Mouse (Mus musculus): ENCODE measurements around the gene Lrcol1. TPM values are rescaled to one million over a fixed set of nuclear protein-coding genes. Genes with fewer than 3 reads are reported as not detected.

Lrcol1 gene
- polyA plus RNA-seq, 1 experiment, result not detected

- H3K4me3 ChIP-seq (ENCODE audit: insufficient read depth, low read length), result no peak overlapping the region
- no peaks in the 10 kb centered on the region for H3K4me1 ChIP-seq (ENCODE audit: control insufficient read depth, insufficient read depth, low read length)
- TF ChIP-seq CTCF (IDR thresholded peaks at IDR 0.05; ENCODE audit: borderline replicate concordance, insufficient read depth, low read length) (no peak), POLR2A (IDR thresholded peaks at IDR 0.05; ENCODE audit: low read depth, low read length) (no peak)
- no peak overlapping the region for H3K27ac ChIP-seq (ENCODE audit: insufficient read depth, low read length)
Observed at GRCm38 (mm10) chr5:110354716-110355115, 10.2 kb downstream of the Lrcol1 start.

GRCm38 (mm10) chr5:110357531-110358179 lies 13.1 kb downstream of the Lrcol1 start:
- no peak overlapping the region for H3K4me3 ChIP-seq (ENCODE audit: insufficient read depth, low read length)
- TF ChIP-seq POLR2A (IDR thresholded peaks at IDR 0.05; ENCODE audit: low read depth, low read length) (no peak), CTCF (IDR thresholded peaks at IDR 0.05; ENCODE audit: borderline replicate concordance, insufficient read depth, low read length) (peak; percentile 51; the same call in 1 of the 2 replicates)
- H3K4me1 ChIP-seq (ENCODE audit: control insufficient read depth, insufficient read depth, low read length), result no peaks in the 10 kb centered on the region
- no peak overlapping the region for H3K27ac ChIP-seq (ENCODE audit: insufficient read depth, low read length)

GRCm38 (mm10) chr5:110361465-110361864 lies 16.9 kb downstream of the Lrcol1 start:
- no peak overlapping the region for H3K4me3 ChIP-seq (ENCODE audit: insufficient read depth, low read length)
- no peak for TF ChIP-seq CTCF (IDR thresholded peaks at IDR 0.05; ENCODE audit: borderline replicate concordance, insufficient read depth, low read length)
- no peak for TF ChIP-seq POLR2A (IDR thresholded peaks at IDR 0.05; ENCODE audit: low read depth, low read length)
- peaks cover 2% of the 10 kb centered on the region; the same call in 1 of the 2 replicates for H3K4me1 ChIP-seq (ENCODE audit: control insufficient read depth, insufficient read depth, low read length)
- no peak overlapping the region for H3K27ac ChIP-seq (ENCODE audit: insufficient read depth, low read length)

- Histone ChIP-seq H3K4me3 (ENCODE audit: insufficient read depth, low read length) (peak overlapping the region; percentile 36), H3K4me1 (ENCODE audit: control insufficient read depth, insufficient read depth, low read length) (peaks cover 2% of the 10 kb centered on the region; the same call in 1 of the 2 replicates), H3K27ac (ENCODE audit: insufficient read depth, low read length) (no peak overlapping the region)
- no peak; the same call in 1 of the 2 replicates for TF ChIP-seq CTCF (IDR thresholded peaks at IDR 0.05; ENCODE audit: borderline replicate concordance, insufficient read depth, low read length)
- TF ChIP-seq POLR2A (IDR thresholded peaks at IDR 0.05; ENCODE audit: low read depth, low read length), result no peak
Observed at GRCm38 (mm10) chr5:110362813-110363178, 18.3 kb downstream of the Lrcol1 start.

- Histone ChIP-seq H3K4me3 (ENCODE audit: insufficient read depth, low read length) (peak overlapping the region; percentile 36), H3K27ac (ENCODE audit: insufficient read depth, low read length) (no peak overlapping the region), H3K4me1 (ENCODE audit: control insufficient read depth, insufficient read depth, low read length) (peaks cover 2% of the 10 kb centered on the region; the same call in 1 of the 2 replicates)
- no peak for TF ChIP-seq POLR2A (IDR thresholded peaks at IDR 0.05; ENCODE audit: low read depth, low read length)
- TF ChIP-seq CTCF (IDR thresholded peaks at IDR 0.05; ENCODE audit: borderline replicate concordance, insufficient read depth, low read length), result no peak
Observed at GRCm38 (mm10) chr5:110363179-110363821, 18.8 kb downstream of the Lrcol1 start.

GRCm38 (mm10) chr5:110363822-110364545 lies 19.5 kb downstream of the Lrcol1 start:
- Histone ChIP-seq H3K4me1 (ENCODE audit: control insufficient read depth, insufficient read depth, low read length) (peaks cover 2% of the 10 kb centered on the region; the same call in 1 of the 2 replicates), H3K27ac (ENCODE audit: insufficient read depth, low read length) (no peak overlapping the region), H3K4me3 (ENCODE audit: insufficient read depth, low read length) (no peak overlapping the region)
- TF ChIP-seq POLR2A (IDR thresholded peaks at IDR 0.05; ENCODE audit: low read depth, low read length) (no peak), CTCF (IDR thresholded peaks at IDR 0.05; ENCODE audit: borderline replicate concordance, insufficient read depth, low read length) (no peak)

- H3K4me1 ChIP-seq (ENCODE audit: control insufficient read depth, insufficient read depth, low read length), result no peaks in the 10 kb centered on the region
Observed at GRCm38 (mm10) chr5:110376802-110377433, 32.4 kb downstream of the Lrcol1 start.

GRCm38 (mm10) chr5:110378181-110378583 lies 33.7 kb downstream of the Lrcol1 start:
- Histone ChIP-seq H3K27ac (ENCODE audit: insufficient read depth, low read length) (no peak overlapping the region), H3K4me1 (ENCODE audit: control insufficient read depth, insufficient read depth, low read length) (no peaks in the 10 kb centered on the region), H3K4me3 (ENCODE audit: insufficient read depth, low read length) (no peak overlapping the region)
- TF ChIP-seq CTCF (IDR thresholded peaks at IDR 0.05; ENCODE audit: borderline replicate concordance, insufficient read depth, low read length), result no peak
- no peak for TF ChIP-seq POLR2A (IDR thresholded peaks at IDR 0.05; ENCODE audit: low read depth, low read length)

More at GRCm38 (mm10) chr5:110376802-110377433, 32.4 kb downstream of the Lrcol1 start:
- TF ChIP-seq POLR2A (IDR thresholded peaks at IDR 0.05; ENCODE audit: low read depth, low read length), result no peak
- peak; percentile 85; the same call in 1 of the 2 replicates for TF ChIP-seq CTCF (IDR thresholded peaks at IDR 0.05; ENCODE audit: borderline replicate concordance, insufficient read depth, low read length)
- no peak overlapping the region for H3K27ac ChIP-seq (ENCODE audit: insufficient read depth, low read length)
- H3K4me3 ChIP-seq (ENCODE audit: insufficient read depth, low read length), result no peak overlapping the region

GRCm38 (mm10) chr5:110379086-110379485 lies 34.6 kb downstream of the Lrcol1 start:
- H3K4me3 ChIP-seq (ENCODE audit: insufficient read depth, low read length), result no peak overlapping the region

More at GRCm38 (mm10) chr5:110379086-110379485, 34.6 kb downstream of the Lrcol1 start:
- TF ChIP-seq POLR2A (IDR thresholded peaks at IDR 0.05; ENCODE audit: low read depth, low read length) (no peak), CTCF (IDR thresholded peaks at IDR 0.05; ENCODE audit: borderline replicate concordance, insufficient read depth, low read length) (no peak)
- Histone ChIP-seq H3K27ac (ENCODE audit: insufficient read depth, low read length) (no peak overlapping the region), H3K4me1 (ENCODE audit: control insufficient read depth, insufficient read depth, low read length) (no peaks in the 10 kb centered on the region)

Data from embryonic fibroblast, embryonic 13.5 days (primary cell).